Mouse (Mus musculus): ENCODE measurements at regions not wholly inside any gene's neighbourhood (a gene's known extent, or its start where the extent isn't known, plus 50 kb on each side); places are given as distances from the start of the nearest gene placed in this dataset.

- DNase-seq = no peak
These were observed 77.6 kb upstream of the Kctd3 start for GRCm38 (mm10) chr1:189085245-189085644.

DNA sequence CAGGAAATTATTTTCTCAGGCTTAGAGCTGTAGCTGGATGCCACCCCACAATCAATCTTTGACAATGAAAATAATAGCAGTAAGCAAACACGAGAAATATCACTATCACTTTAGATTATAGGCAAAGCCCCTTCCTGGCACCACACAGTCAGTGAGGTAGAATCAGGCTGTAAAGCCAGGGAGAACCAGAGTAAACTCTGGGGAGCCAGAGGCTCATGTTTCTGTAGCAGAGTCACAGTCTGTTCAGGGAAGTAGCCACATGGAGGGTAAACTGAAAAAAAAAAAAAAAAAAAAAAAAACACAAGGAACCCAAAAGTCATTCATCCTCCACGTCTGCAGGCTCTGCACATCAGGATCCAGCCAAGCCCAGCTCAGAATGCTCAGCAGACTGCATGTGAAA lies 73.6 kb upstream of the Kctd3 start:
- no peak for DNase-seq

DNA sequence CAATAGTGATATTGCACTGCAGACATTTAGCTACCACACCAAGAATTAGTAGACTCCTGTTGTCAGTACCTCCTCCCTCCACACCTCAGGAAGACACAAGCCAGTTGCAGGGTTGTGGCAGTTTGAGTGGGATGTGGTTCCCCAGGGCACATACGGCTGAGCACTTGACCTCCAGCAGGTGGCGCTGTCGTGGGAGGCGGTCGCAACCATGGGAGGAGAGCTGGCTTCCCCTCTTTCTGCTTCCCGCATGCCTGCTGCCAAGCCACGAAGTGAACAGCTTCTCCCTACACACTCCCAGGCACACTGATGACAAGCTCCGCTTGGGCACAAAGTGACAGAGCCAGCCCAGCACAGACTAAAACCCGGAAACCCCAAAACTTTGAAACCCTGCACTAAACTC lies 73.2 kb upstream of the Kctd3 start:
- DNase-seq = peak; percentile 55

DNA sequence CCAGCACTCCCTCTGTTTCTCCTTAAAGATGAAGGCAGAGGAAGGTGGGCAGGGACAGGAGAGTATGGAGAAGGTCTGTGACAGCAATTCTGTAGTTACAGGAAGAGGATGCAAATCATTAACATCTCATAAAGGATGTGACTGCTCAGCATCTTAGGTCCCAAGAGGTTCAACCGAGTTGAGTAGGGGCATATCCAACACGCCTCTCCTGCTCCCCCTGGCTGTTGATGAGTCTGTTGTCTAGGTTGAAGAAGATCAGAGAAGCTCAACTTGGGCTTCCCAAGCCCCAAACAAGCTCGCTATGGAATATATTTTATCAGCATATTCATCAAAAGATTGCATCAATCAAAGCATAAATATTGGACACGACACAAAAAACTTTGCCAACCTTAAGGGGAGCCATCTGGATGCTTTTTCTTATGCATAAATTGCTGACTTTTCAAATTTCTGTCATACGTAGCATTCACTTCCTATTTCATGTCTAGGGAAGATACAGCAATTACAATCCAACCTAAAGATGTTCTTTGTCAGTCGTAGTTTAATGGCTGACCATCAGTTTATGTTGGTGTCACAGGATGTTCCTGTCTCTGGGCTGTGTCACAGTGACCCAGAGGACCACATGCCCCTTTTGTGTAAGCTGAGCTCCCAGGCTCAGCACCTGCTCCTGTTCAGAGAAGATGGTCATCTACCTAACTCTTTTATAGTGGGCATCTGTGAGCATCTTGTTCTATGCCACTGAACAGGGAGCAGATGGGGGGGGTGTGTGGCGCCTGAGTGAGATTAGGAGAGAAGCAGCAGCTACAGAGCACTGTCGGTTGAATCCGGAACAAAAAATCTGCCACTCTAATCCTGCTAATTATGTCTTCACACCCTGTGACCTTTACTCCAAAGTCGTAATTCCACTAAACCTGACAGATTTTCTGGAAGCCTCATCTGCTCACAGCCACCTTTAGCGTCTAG lies 72.1 kb upstream of the Kctd3 start:
- DNase-seq = no peak

DNA sequence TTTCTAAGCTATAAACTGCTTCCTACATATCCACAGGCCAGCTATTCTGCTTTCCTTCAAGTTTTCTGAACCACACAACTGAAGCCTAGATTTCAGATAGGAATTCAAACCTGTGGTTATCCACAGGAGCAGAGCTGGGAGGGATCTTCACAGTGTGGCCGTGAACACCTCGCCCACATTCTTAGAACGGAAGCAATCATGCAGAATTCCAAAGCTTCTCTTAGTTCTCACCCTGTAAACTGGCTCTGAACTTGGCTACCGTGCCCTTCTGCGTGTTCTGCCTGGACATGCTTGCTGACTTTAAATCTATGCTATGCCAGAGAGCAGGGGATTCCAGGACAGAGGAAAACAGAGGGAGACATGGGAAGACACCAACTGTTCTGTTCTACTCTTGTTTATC lies 70.2 kb upstream of the Kctd3 start:
- DNase-seq = no peak

- DNase-seq = no peak
These were observed 68.6 kb upstream of the Kctd3 start for GRCm38 (mm10) chr1:189076276-189076675.

- DNase-seq = no peak
These were observed 68.0 kb upstream of the Kctd3 start for GRCm38 (mm10) chr1:189075671-189076070.

GRCm38 (mm10) chr1:189072516-189072915 lies 64.9 kb upstream of the Kctd3 start:
- no peak for DNase-seq

DNA sequence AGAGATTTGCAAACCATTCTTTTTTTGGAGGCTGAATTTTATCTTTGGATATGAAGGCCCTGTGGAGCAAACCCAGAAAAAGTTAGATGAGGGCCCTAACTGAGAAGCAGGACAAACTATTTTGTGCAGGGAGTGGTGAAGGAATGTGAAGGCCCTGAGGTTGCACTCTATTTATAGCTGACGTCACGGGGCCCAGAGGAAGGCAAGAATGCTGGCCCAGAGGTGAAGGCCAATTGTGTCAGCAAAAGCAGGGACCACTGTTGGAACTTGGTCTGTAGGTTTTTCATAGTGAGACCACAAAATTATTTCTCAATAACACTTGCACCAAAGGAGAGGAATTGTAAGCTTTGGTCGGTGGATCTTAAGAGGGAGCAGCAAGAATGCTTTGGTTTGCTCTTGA lies 60.6 kb upstream of the Kctd3 start:
- no peak for DNase-seq

DNA sequence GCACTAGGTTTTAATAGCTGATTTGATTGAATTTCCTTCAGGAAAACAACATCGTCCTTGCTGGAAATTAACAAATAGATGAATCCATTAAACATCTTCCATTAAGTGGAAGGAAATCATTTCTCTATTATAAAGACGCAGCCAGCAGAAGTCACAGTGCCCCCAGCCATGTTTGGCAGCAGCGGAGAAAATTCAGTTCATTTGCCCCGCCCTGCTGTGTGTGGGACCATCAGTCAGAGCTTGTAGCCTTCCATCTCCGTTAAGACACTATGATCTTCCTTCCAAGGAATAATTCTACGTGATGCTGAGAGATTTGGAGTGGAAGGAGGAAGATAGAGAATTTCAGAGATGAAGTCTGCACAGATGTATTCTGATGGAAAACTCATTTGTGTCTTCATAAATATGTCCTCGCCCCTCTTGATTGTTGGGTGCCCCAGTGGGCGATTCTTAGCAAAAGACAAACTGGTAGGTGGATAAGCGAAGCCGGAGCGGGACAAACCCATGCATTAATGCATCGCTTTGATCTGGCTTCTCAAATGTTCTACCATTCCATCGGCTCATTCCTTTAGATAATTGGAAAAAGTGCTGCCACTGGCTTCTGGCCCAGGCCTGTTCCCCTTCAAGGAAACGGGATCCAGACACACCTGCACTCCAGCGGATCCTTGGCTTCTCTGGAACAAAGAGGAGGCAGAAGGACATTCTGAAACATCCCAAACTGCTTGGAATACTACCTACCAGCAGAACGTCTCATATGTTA lies 59.7 kb upstream of the Kctd3 start:
- no peak for DNase-seq

GRCm38 (mm10) chr1:189066446-189067151 lies 59.0 kb upstream of the Kctd3 start:
- no peak for DNase-seq

- no peak for DNase-seq
These were observed 57.7 kb upstream of the Kctd3 start for GRCm38 (mm10) chr1:189065152-189065910.

- no peak for DNase-seq
These were observed 57.0 kb upstream of the Kctd3 start for GRCm38 (mm10) chr1:189064629-189065028.

DNA sequence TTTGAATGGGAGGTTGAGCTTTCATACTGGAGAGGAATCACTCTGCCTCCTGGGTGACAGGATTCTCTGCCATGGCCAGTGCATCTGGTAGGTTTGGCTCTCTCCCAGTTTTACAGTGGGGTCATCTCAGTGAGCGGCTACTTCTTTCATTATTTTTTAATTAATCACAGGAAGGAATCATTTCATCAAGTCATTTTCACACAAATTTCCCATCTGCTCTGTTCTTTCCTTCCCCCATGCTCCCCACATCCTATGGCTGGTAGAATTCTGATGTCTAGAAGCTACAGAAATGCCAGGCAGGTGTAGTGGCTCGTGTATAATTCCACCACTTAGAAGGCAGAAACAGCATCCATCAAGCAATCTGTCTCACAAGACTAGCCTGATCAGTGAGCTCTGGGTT lies 56.1 kb upstream of the Kctd3 start:
- DNase-seq = no peak

GRCm38 (mm10) chr1:189063209-189063608 lies 55.6 kb upstream of the Kctd3 start:
- no peak for DNase-seq
